Mouse (Mus musculus) adrenal gland, adult 2 months (tissue): ENCODE measurements around the gene Gm11596. TPM values are rescaled to one million over a fixed set of nuclear protein-coding genes. Genes with fewer than 3 reads are reported as not detected.
"Not testable (repeated sequence)": the region's sequence is repeated elsewhere in the genome, so short reads cannot be mapped to it uniquely, and the experiment has no call there.

ENCODE experiments used
- DNase-seq: peaks from one replicate; pipeline ENCODE4 v3.0.0; 2021
- long read RNA-seq: library from polyadenylated mRNA; stranded (forward); transcript quantifications from one replicate; pipeline ENCODE4 v2.0.0, GENCODE M21; 2021
- polyA plus RNA-seq: library from polyadenylated mRNA; depleted of rRNA; stranded (reverse); fragments of >200 nt; gene quantifications from 2 replicates; pipeline ENCODE4 v1.2.3, GENCODE M21; 2012; rRNA removed
- total RNA-seq, 2 experiments: library from RNA; stranded (reverse); gene quantifications; 2 replicates each; pipeline ENCODE4 v1.2.3; 2021

Gm11596 gene
- not detected for total RNA-seq
- not detected in 2 replicates for polyA plus RNA-seq
- long read RNA-seq, result 0 reads

DNA sequence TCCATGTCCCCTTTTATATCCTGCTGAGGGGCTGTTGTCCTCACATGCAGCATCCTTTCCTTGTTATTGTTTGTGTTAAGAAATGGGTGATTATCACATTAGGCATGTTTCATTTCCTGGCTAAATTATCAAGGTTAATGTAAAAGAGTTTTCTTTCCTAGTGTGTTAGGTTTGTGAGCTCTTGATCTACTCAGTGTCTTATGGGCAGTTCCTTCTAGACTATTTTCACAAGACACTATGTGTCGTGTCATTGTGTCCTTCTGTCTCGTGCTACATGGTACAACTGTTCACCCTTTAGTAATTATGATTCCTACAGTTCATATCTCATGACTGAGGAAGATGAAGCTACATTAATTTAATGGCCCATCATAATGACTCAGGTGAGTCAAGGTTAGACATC, at the start of gene Gm11596:
Gm11596 (minus strand) TSS at position 101 of the 400 bp plus-strand sequence.
- DNase-seq, result no peak

DNA sequence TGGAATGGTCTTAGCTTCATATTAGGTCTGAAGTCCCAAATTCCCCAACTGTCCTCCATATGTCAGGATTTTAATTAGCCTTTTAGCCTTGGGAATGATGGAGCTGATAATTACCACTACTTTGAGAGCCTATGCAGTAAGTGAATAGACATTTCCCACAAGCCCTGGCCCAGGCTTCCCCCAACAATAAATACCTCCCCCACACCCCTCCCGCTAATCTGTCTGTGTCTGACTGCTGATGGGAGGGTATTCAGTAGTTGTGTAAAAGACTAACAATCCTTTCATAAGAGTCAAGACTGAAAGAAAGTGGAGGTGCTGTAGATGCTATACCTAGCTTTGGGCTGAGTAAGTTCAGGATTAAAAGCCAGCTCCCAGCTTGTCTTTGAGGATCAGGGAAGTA, 48.9 kb upstream of the Gm11596 start:
- no peak for DNase-seq

DNA sequence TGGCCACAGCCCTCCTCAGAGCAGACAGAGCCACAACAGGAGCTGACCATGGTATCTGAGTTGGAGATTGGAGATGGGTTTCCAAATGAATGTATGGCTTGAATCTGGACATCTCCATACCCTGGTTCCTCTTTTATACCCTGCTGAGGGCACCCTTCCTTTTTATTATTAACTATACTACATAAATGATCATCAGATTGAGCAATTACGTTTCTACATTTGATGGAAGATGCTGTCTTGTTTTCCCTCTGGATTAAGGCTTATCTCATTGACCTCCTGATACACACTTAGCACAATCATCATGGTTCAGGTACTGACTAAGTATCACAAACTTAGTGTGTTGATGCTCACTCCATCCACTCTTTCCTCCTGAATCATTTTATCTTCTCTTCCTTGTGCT, 44.7 kb upstream of the Gm11596 start, which contains the start of gene 2300003K06Rik:
2300003K06Rik (minus strand) TSS at position 101 of the 400 bp plus-strand sequence.
- no peak for DNase-seq

DNA sequence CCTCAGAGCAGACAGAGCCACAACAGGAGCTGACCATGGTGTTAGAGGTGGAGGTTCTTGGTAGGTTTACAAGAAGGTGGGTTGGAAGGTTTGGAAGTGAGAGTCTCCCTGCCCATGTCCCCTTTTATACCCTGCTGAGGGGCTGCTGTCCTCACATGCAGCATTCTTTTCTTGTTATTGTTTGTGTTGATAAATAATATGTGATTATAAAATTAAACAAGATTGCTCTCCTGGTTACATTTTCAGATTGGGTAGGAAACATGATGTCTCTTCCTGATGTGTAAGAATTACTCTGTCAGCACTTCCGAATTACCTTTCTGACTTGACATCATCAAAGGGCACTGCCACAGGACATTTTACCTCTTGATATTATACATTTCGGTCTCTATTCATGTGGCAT, 22.3 kb upstream of the Gm11596 start, which contains the start of gene Gm11564:
Gm11564 (minus strand) TSS at position 101 of the 400 bp plus-strand sequence.
- not testable (repeated sequence) for DNase-seq

DNA sequence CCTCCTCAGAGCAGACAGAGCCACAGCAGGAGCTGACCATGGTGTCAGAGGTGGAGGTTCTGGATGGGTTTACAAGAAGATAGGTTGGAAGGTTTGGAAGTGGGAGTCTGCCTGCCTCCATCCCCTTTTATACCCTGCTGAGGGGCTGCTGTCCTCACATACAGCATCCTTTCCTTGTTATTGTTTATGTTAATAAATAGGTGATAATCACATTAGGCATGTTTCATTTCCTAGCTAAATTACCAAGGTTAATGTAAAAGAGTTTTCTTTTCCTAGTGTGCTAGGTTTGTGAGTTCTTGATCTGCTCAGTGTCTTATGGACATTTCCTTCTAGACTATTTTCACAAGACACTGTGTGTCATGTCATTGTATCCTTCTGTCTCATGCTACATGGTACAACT, 16.5 kb upstream of the Gm11596 start, which contains the start of gene Krtap4-13:
Krtap4-13 (minus strand) TSS at position 101 of the 400 bp plus-strand sequence.
- DNase-seq, result not testable (repeated sequence)

DNA sequence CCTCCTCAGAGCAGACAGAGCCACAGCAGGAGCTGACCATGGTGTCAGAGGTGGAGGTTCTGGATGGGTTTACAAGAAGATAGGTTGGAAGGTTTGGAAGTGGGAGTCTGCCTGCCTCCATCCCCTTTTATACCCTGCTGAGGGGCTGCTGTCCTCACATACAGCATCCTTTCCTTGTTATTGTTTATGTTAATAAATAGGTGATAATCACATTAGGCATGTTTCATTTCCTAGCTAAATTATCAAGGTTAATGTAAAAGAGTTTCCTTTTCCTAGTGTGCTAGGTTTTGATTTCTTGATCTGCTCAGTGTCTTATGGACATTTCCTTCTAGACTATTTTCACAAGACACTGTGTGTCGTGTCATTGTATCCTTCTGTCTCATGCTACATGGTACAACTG, 11.1 kb upstream of the Gm11596 start, which contains the start of gene Gm11554:
Gm11554 (minus strand) TSS at position 101 of the 400 bp plus-strand sequence.
- DNase-seq, result not testable (repeated sequence)

DNA sequence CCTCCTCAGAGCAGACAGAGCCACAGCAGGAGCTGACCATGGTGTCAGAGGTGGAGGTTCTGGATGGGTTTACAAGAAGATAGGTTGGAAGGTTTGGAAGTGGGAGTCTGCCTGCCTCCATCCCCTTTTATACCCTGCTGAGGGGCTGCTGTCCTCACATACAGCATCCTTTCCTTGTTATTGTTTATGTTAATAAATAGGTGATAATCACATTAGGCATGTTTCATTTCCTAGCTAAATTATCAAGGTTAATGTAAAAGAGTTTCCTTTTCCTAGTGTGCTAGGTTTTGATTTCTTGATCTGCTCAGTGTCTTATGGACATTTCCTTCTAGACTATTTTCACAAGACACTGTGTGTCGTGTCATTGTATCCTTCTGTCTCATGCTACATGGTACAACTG, 5.6 kb upstream of the Gm11596 start, which contains the start of gene Gm11569:
Gm11569 (minus strand) TSS at position 101 of the 400 bp plus-strand sequence.
- DNase-seq, result not testable (repeated sequence)

DNA sequence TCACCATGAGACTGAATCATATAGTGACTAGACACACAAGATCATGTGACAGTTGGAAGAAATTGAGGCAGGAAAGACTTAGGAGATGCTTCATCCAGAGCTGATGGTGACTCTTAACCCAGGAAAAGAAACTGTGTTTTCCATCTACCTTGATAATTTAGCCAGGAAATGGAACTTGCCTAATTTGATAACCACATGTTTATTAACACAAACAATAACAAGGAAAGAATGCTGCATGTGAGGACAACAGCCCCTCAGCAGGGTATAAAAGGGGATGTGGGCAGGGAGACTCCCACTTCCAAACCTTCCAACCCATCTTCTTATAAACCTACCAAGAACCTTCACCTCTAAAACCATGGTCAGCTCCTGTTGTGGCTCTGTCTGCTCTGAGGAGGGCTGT, 8.4 kb downstream of the Gm11596 start, which contains the start of gene Krtap4-9:
Krtap4-9 (plus strand) TSS at position 301 of the 400 bp plus-strand sequence.
- DNase-seq, result not testable (repeated sequence)

DNA sequence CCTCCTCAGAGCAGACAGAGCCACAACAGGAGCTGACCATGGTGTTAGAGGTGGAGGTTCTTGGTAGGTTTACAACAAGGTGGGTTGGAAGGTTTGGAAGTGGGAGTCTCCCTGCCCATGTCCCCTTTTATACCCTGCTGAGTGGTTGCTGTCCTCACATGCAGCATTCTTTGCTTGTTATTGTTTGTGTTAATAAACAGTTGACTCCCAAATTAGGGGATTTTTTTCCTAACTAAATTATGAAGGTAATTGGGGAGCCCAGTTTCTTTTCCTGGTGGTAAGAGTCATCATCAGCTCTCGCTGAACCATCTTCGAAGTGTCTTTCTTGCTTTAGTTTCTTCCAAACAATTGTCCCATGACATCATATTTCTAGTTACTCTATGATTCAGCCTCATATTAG, 12.7 kb downstream of the Gm11596 start, which contains the start of gene Krtap4-8:
Krtap4-8 (minus strand) TSS at position 101 of the 400 bp plus-strand sequence.
- DNase-seq, result no peak

DNA sequence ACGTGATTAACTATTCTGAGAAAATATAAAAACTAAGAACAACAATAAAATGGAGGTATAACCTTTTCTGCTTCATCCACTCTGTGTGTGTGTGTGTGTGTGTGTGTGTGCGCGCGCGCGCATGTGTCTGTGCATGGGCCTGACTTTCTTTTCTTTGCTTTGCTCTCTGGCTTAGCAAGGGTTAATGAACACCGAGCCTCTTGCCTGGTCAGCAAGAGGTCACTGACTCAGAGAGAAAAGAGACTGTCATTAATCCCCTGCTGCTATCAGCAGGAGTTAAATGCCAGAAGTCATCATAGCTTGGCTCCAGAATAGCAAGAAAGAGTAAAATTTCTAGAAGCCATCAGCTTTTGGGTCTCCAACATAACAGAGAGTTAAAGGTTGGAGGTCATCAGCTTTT, 14.9 kb downstream of the Gm11596 start:
- no peak for DNase-seq

DNA sequence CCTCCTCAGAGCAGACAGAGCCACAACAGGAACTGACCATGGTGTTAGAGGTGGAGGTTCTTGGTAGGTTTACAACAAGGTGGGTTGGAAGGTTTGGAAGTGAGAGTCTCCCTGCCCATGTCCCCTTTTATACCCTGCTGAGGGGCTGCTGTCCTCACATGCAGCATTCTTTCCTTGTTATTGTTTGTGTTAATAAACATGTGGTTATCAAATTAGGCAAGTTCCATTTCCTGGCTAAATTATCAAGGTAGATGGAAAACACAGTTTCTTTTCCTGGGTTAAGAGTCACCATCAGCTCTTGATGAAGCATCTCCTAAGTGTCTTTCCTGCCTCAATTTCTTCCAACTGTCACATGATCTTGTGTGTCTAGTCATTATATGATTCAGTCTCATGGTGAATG, 20.5 kb downstream of the Gm11596 start, which contains the start of gene Gm11595:
Gm11595 (minus strand) TSS at position 101 of the 400 bp plus-strand sequence.
- DNase-seq, result not testable (repeated sequence)

DNA sequence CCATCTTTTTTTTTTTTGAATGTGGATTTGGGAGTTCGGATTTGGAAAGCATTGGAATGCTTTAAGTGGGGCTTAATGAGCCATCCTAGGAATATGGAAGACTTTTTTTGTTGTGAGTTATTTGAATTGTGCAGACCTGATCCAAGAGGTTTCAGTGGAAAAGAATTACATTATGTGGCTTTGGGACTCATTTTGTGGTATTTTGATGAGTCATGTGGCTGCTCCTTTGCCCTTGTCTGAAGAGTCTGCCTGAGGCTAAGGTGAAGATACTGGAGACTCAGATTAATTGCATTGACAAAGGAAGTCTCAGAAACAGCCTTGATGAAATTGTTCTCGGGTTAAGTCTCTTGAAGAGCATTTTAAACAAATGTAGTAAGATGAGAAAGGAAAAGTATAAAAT, 24.9 kb downstream of the Gm11596 start:
- DNase-seq, result no peak

DNA sequence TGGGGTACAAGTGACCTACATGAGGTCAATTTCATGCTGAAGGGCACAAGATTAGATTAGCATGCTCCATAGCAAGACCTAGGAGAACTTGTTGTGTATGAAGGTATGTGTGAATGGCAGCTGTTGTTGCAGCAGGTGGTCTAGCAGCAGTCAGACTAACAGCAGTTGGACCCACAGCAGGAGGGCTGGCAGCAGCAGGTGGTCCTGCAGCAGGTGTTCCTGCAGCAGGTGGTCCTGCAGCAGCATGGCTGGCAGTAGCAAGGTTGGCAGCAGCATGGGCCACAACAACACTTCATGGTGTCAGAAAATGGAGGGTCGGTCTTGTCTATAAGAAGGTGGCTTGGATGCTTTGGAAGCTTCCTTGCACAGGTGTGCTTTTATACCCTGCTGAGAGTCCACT, 34.4 kb downstream of the Gm11596 start:
- DNase-seq, result no peak

DNA sequence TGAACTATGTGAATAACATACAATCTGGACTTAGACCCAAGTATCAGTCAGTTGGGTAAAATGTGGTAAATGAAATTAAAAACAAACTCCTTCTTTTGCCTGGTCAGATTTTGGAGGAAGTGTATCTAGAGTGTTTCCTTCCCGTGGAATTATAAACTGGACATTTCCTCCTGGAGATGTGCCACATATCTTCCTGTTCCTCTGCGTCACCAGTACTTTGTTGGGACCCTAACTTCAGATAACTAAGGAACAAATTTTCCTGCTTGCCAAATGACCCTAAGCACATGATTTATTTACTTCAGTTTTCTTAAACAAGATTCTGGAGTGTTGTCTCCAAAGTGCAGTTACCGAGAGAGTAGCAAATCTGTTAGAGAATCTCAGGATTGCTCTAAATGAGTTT, 49.3 kb downstream of the Gm11596 start:
- DNase-seq, result no peak

Other genes starting within 250 kb of the Gm11596 start
Only the 30 nearest of the 43 such genes appear.
- gene Gm11938, start 190.2 kb downstream of the Gm11596 start, total RNA-seq, result not detected
- not detected in 2 replicates for gene Gm11938, start 190.2 kb downstream of the Gm11596 start, polyA plus RNA-seq
- gene Gm11937, start 183.3 kb downstream of the Gm11596 start, total RNA-seq, result not detected
- not detected in 2 replicates for gene Gm11937, start 183.3 kb downstream of the Gm11596 start, polyA plus RNA-seq
- gene Krtap2-4, start 178.6 kb downstream of the Gm11596 start, total RNA-seq, result not detected
- gene Krtap2-4, start 178.6 kb downstream of the Gm11596 start, polyA plus RNA-seq, result not detected in 2 replicates
- not detected for gene Gm11562, start 173.0 kb downstream of the Gm11596 start, total RNA-seq
- gene Gm11562, start 173.0 kb downstream of the Gm11596 start, polyA plus RNA-seq, result not detected in 2 replicates
- not detected for gene Krtap4-1, start 165.2 kb downstream of the Gm11596 start, total RNA-seq
- gene Krtap4-1, start 165.2 kb downstream of the Gm11596 start, polyA plus RNA-seq, result not detected in 2 replicates
- not detected for gene Krtap4-2, start 158.4 kb downstream of the Gm11596 start, total RNA-seq
- gene Krtap4-2, start 158.4 kb downstream of the Gm11596 start, polyA plus RNA-seq, result not detected in 2 replicates
- not detected for gene Krtap4-7, start 149.4 kb downstream of the Gm11596 start, total RNA-seq
- gene Krtap4-7, start 149.4 kb downstream of the Gm11596 start, polyA plus RNA-seq, result not detected in 2 replicates
- not detected for gene Gm11555, start 143.2 kb downstream of the Gm11596 start, total RNA-seq
- gene Gm11555, start 143.2 kb downstream of the Gm11596 start, polyA plus RNA-seq, result not detected in 2 replicates
- not detected for gene Gm11563, start 134.5 kb downstream of the Gm11596 start, total RNA-seq
- not detected in 2 replicates for gene Gm11563, start 134.5 kb downstream of the Gm11596 start, polyA plus RNA-seq
- not detected for gene Krtap4-6, start 127.5 kb downstream of the Gm11596 start, total RNA-seq
- not detected in 2 replicates for gene Krtap4-6, start 127.5 kb downstream of the Gm11596 start, polyA plus RNA-seq
- not detected for gene Gm14190, start 102.7 kb downstream of the Gm11596 start, total RNA-seq
- not detected in 2 replicates for gene Gm14190, start 102.7 kb downstream of the Gm11596 start, polyA plus RNA-seq
- not detected for gene Gm14180, start 59.2 kb downstream of the Gm11596 start, total RNA-seq
- gene Gm14180, start 59.2 kb downstream of the Gm11596 start, polyA plus RNA-seq, result not detected in 2 replicates
- not detected for gene Gm11595, start 20.6 kb downstream of the Gm11596 start, total RNA-seq
- gene Gm11595, start 20.6 kb downstream of the Gm11596 start, polyA plus RNA-seq, result not detected in 2 replicates
- not detected for gene Krtap4-8, start 12.8 kb downstream of the Gm11596 start, total RNA-seq
- gene Krtap4-8, start 12.8 kb downstream of the Gm11596 start, polyA plus RNA-seq, result not detected in 2 replicates
- not detected for gene Krtap4-9, start 8.3 kb downstream of the Gm11596 start, total RNA-seq
- not detected in 2 replicates for gene Krtap4-9, start 8.3 kb downstream of the Gm11596 start, polyA plus RNA-seq
- not detected for gene Gm11569, start 5.5 kb upstream of the Gm11596 start, total RNA-seq
- not detected in 2 replicates for gene Gm11569, start 5.5 kb upstream of the Gm11596 start, polyA plus RNA-seq
- not detected for gene Gm11554, start 11.0 kb upstream of the Gm11596 start, total RNA-seq
- gene Gm11554, start 11.0 kb upstream of the Gm11596 start, polyA plus RNA-seq, result not detected in 2 replicates
- not detected for gene Krtap4-13, start 16.4 kb upstream of the Gm11596 start, total RNA-seq
- not detected in 2 replicates for gene Krtap4-13, start 16.4 kb upstream of the Gm11596 start, polyA plus RNA-seq
- gene Gm11564, start 22.2 kb upstream of the Gm11596 start, total RNA-seq, result not detected
- gene Gm11564, start 22.2 kb upstream of the Gm11596 start, polyA plus RNA-seq, result not detected in 2 replicates
- not detected for gene 2300003K06Rik, start 44.6 kb upstream of the Gm11596 start, total RNA-seq
- not detected in 2 replicates for gene 2300003K06Rik, start 44.6 kb upstream of the Gm11596 start, polyA plus RNA-seq
- not detected for gene Krtap4-16, start 58.1 kb upstream of the Gm11596 start, total RNA-seq
- not detected in 2 replicates for gene Krtap4-16, start 58.1 kb upstream of the Gm11596 start, polyA plus RNA-seq
- gene Gm11568, start 64.5 kb upstream of the Gm11596 start, total RNA-seq, result not detected
- not detected in 2 replicates for gene Gm11568, start 64.5 kb upstream of the Gm11596 start, polyA plus RNA-seq
- not detected for gene Gm11559, start 71.0 kb upstream of the Gm11596 start, total RNA-seq
- not detected in 2 replicates for gene Gm11559, start 71.0 kb upstream of the Gm11596 start, polyA plus RNA-seq
- gene Krtap9-1, start 79.9 kb upstream of the Gm11596 start, total RNA-seq, result not detected
- not detected in 2 replicates for gene Krtap9-1, start 79.9 kb upstream of the Gm11596 start, polyA plus RNA-seq
- not detected for gene Gm11567, start 85.7 kb upstream of the Gm11596 start, total RNA-seq
- gene Gm11567, start 85.7 kb upstream of the Gm11596 start, polyA plus RNA-seq, result not detected in 2 replicates
- not detected for gene Krtap31-1, start 114.5 kb upstream of the Gm11596 start, total RNA-seq
- not detected in 2 replicates for gene Krtap31-1, start 114.5 kb upstream of the Gm11596 start, polyA plus RNA-seq
- gene Gm11565, start 121.3 kb upstream of the Gm11596 start, total RNA-seq, result not detected
- not detected in 2 replicates for gene Gm11565, start 121.3 kb upstream of the Gm11596 start, polyA plus RNA-seq
- not detected for gene Krtap31-2, start 142.8 kb upstream of the Gm11596 start, total RNA-seq
- not detected in 2 replicates for gene Krtap31-2, start 142.8 kb upstream of the Gm11596 start, polyA plus RNA-seq
- not detected for gene Krtap9-5, start 155.0 kb upstream of the Gm11596 start, total RNA-seq
- not detected in 2 replicates for gene Krtap9-5, start 155.0 kb upstream of the Gm11596 start, polyA plus RNA-seq
- not detected for gene Krtap29-1, start 185.6 kb upstream of the Gm11596 start, total RNA-seq
- not detected in 2 replicates for gene Krtap29-1, start 185.6 kb upstream of the Gm11596 start, polyA plus RNA-seq